Mouse (Mus musculus) cerebellum, postnatal 36 days (tissue): ENCODE measurements around the gene Hist3h2a.

ENCODE experiments used
- DNase-seq, 2 experiments: peaks; one replicate each; pipeline ENCODE4 v3.0.0; 2021 to 2022; ENCODE audit warnings: mixed read lengths in 2 of 2

Gene Hist3h2a

GRCm38 (mm10) chr11:58970831-58971530 is 16.5 kb downstream of the Hist3h2a start:
- no peak for DNase-seq

GRCm38 (mm10) chr11:58971796-58972195 is 17.3 kb downstream of the Hist3h2a start:
- no peak for DNase-seq

DNA sequence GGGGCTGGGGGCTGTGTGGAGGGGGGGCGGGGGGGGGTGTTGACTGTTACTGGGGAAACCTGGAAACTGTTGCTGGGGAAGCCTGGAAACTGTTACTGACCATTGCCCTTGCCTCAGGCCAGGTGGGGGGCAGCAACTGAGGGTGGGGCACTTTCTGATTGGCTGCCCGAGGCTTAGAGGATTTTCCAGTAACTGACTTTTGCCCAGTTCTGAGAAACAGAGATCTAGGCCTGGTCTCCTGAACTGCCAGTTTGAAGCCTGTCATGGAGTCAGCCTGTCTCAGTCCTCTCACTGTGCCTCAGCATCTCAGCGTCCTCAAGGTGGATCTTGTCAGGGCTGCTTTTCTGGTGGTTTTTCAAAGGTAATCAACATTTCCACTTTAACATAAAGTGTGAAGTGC is 19.9 kb downstream of the Hist3h2a start:
- DNase-seq = no peak

DNA sequence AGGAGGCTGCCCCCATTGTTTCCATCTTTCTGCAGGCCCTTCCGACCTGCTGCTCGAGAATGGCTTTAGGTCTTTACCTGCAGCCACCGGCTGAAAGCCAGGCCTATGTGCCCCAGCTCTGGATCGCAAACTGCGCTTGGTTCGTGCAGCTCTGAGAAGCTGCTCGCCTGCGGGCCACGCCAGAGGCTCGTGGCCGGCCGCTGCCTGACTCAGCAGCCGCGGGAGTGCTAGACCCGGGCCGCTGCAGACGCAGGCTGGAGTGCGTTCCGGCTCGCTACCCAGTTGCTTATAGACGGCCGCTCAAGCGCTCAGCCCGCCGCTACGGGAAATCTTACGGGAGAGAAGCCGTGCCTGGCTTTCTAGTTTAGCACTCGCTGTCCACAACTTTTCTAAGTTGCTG is 22.7 kb downstream of the Hist3h2a start:
- DNase-seq = no peak

- no peak for DNase-seq
Measured at GRCm38 (mm10) chr11:58977607-58978026, 23.1 kb downstream of the Hist3h2a start.

GRCm38 (mm10) chr11:58978027-58978705 is 23.7 kb downstream of the Hist3h2a start, which contains the start of gene Trim11:
Trim11 (plus strand) TSS chr11:58978093.
- DNase-seq = peak; percentile 66 to 69

DNA sequence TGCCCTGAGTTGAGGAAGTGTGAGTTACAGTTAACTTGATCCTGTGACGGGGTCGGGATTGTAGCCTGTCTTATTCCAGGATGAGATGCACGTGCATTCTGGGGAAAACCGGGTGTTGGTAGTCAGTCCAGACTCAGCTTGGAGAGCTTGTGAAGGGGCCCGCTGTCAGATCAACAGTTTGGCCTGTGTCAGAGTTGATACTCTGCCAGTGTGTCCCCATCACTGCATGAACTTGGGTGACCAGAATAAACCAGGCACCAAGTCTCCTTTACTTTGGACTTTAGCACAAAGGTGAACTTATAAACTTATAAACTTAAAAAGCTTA is 24.2 kb downstream of the Hist3h2a start:
- DNase-seq = no peak

- no peak for DNase-seq
Measured at GRCm38 (mm10) chr11:58979183-58979582, 24.7 kb downstream of the Hist3h2a start.

GRCm38 (mm10) chr11:58979661-58980060 is 25.2 kb downstream of the Hist3h2a start:
- no peak for DNase-seq

DNA sequence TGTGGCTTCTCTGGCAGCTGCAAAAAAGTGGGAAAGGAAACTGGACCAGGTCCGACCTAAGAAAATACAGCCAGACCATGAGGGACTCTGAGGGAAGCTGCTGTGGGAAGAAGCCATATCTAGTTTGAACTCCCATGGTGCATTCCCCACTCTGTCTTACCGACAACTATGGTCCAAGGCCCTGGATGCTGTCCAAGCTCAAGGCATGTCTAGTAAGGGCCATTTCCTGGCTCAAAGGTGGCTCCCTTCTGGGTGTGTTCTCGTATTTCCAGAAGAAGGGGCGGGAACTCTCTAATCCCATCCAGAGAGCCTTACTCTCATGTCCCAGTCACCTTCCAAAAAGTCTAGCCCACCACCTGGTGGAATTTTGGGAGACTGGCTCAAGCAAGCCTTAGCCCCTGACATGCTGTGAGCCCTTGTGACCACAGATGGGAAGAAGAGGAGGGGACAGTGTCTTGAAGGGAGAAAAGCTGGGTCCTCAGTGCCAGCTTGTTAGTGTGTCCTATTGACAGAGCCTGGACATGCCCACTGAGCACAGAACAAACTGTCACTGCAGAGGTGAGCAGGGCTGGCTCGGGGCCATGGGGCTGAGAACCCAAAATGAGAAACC is 26.0 kb downstream of the Hist3h2a start:
- no peak for DNase-seq

DNA sequence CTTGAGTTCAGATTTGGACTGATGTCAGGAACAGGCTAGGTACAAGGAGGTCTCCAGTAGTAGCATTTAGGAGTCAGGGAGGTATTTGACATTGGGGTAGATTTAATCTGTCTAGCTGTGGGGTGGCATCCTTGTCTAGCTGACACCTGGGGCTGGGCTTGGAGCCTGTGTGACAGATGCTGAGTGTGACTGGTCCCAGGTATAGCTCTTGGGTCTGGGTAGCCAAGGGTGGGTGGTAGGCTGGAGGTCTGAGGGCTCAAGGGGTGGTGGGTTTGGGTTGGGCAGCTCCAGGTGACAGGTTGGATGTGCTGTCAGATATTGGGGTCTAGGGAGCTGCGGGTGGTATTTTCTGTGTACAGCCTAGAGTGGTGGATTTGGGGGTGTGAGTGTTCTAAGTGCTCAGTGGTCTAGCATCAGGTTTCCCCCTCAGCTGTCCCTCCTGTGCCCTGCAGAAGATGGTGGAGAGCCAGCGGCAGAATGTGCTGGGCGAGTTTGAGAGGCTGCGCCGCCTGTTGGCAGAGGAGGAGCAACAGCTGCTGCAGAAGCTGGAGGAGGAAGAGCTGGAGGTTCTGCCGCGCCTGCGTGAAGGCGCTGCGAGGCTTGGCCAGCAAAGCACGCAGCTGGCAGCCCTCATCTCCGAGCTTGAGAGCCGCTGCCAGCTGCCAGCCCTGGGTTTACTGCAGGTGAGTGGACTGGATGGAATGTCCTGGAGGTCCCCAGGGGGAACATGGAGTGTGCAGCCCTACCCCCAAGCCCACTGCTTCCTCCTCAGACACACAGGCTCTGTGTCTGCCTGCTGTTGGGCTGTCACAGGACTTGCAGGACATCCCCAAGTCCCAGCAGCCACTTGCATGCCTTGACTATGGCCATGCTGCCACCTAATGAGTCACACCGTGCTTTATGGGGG is 27.3 kb downstream of the Hist3h2a start:
- no peak for DNase-seq

DNA sequence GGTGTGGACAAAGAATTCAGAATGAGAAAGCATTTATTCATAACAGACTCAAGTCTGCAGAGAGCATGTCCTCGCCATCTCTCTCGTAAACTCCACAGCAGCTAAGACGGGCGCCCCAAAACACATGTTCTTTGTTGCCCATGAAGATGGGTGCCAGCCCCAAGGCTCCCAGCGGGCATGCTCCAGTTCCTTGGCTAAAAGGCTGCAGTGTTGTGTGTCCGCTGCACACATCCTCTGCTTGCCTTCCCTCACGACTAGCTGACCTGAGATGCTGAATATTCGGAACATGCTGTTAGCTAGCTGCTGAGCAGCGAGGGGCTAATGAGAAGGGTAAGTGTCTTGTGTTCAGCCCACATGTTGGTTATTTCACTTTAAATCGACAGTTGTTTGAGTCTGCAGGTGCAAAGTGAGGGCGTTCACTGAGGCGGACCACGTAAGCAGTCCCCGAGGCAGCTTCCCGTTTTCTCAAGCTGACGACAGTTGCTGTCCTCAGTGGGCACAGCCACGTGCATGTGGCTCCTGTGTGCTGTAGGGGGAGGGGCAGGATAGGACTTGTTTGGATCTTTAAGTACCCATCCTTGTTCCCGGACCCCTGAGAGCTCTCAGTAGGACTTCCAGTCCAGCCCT is 28.1 kb downstream of the Hist3h2a start:
- DNase-seq = no peak

DNA sequence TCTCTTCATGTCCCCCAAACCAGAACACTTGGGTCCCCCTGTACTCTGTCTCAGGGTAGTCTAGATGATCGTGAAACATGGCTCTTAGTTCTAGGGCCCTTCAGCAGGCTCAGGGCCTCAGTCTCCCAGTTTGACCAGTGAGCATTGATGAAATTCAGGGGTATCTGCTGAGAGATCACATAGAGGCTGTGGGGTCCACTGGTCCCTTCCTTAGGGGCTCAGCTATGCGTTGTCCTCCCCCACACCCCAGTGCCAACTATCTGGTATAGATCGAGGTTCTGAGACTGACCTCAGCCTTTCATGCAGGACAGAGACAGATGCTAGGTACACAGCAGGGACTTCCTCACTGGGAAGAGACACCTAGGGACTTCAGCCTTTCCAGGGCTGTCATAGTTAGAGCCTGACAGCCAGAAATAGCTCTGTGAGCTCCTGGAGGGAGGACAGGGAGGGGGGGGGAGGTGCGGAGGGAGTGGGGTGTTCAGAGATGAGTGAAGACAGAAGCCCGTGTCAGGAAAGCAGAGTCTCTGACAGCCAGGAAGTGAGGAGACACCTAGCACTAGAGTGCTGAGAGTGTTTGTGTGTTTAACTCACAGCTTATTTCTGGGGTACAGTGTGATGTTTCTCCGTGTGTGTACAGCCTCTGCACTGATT is 29.3 kb downstream of the Hist3h2a start:
- no peak for DNase-seq

DNA sequence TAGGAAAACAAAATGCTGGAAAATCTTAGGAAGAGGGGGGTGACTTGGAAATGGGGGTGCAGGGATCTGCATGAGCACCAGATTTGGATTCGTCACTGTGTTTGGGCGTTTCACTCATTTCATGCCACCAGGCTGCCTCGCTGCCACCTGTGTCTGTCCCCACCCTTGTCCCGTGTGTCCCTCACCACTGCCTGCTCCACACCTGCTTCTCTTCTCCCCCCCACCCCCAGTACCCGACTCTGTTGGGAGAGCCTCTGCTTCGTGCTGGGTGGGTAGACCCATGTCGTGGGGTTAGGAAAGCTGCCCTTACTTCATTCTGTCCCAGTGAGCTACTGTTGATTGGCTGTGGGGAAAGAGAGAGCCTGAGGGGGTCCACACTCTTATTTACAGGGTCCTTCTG is 30.2 kb downstream of the Hist3h2a start:
- no peak for DNase-seq

DNA sequence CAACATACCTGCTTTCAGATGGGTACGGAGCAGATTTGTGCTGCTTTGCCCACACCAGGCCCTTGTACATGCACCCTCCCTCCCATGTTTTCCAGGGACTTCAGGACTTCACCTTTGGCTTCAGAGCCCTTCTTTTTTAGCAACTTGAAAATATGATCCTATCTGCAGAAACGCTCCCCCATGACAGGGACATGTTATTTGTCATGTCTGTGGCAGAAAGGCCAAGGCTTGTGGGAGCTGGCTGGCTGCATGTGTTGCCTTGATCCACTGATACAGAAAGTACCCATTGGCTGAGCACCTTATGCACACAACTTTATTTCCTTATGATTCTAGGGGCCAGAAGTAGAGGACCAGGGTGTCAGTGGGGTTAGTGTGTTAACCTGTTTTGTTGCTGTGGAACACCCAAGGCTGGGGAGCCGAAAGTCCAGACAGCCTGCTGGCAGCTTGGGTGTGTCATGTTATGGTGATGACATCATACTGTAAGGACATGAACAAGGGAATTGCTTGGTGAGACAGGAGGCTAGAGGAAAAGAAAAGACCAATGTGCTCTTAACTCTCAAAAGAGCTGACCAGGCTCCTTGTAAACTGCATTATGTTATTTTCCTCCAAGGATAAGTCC is 30.9 kb downstream of the Hist3h2a start:
- DNase-seq = no peak

DNA sequence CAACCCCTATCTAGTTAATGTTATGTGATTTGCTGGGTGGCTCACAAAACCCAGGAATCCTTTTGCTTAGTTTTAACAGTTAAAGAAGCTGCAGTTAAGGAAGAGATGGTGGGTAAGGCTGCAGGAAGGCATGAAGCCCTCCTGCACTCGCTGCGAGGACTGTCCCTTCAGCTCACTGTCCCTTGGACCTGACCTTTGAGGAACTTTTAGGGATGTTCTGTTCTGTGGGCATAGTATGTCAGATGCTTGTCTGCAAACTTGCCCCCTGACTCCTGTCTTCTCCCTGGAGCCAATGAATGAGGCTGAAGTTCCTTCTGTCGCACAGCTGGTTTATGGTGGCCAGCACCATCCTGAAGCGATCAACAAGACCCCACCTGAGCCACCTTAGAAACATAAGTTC is 34.7 kb downstream of the Hist3h2a start:
- no peak for DNase-seq

DNA sequence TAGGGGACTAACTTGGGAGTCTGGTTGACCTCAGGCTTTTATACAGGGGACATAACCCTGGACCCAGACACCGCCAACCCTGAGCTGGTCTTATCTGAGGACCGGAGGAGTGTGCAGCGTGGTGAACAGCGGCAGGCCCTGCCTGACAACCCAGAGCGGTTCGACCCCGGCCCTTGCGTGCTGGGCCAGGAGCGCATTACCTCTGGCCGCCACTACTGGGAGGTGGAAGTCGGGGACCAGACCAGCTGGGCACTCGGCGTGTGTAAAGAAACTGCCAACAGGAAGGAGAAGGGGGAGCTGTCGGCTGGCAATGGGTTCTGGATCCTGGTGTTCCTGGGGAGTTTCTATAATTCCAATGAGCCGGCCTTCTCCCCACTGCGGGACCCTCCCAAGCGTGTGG is 35.7 kb downstream of the Hist3h2a start:
- no peak for DNase-seq

GRCm38 (mm10) chr11:58990794-58991193 is 36.3 kb downstream of the Hist3h2a start:
- DNase-seq = no peak

DNA sequence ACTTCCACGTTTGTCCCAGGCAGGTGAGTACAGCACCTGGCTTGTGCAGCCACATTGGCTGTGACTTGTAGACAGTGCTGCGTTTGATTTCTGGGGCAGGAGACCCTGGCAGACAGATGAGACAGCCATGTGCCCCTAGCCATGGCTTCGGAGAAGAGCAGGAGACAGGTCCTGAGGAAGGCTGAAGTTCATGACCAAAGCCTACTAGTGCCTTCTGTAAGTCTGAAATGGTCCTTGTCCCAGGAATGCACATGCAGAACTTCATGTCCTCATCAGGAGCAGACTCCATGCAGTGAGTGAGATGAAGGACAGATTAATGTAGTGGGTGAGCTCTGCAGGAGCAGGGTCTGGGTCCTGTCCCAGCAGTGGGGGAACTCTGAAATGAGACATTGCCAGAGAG is 37.4 kb downstream of the Hist3h2a start:
- no peak for DNase-seq

DNA sequence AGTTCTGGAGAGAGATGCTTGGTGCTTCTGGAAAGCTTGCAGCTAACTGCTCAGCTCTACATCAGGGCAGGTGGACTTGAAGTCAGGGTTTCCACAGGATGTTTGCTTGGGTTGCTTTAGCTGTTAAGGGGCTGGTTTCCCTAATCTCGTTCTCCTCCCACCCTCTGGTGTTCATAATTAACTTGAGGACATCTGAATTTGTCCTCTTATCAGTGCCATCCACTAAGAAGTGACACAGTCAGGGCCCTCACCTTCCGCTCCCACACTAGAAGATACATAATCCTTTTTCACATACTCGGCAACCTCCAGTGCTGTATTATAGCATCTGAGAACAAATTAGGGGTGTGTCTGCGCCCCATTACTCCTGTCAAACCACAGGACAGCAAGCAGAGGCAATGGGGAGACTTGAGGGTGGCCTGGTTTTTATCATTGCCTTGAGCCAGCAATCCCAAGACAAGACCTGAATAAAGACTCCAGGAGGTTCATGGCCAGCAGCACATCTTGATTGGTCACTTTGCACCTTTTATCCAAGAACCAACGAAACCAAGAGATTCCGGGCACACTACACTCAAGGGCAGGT is 38.7 kb downstream of the Hist3h2a start:
- no peak for DNase-seq

DNA sequence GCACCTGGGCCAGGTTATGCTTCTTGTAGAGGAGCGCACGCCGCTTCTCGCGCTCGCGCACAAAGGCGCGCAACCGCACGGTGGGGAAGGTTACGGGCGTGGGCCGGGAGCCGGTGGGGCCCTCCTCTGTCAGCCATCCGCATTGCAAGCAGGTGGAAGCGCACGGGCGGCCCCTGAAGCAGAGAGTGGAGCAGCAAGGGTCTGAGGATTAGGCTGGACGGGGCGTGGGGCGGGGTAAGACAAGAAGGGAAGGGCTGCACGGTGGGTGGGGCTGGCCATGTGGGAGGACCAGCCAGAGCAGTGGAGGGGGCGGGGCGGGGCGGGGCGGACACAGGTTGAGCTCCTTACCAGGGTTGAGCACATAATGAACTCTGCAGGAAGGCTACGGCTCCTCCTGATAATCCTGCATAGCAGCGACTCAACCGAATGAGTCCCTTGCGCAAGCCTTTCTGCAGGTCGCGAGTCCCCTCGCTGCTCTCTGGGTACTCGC is 39.9 kb downstream of the Hist3h2a start:
- peak in 1 of 2 experiments; percentile 48 for DNase-seq
